Mouse (Mus musculus): ENCODE measurements around the gene Ppm1f. TPM values are rescaled to one million over a fixed set of nuclear protein-coding genes. Genes with fewer than 3 reads are reported as not detected.
"Not testable (repeated sequence)": the region's sequence is repeated elsewhere in the genome, so short reads cannot be mapped to it uniquely, and the experiment has no call there.

The Ppm1f gene
- polyA plus RNA-seq, 1 experiment from 2014 or later: 25.6 TPM

DNA sequence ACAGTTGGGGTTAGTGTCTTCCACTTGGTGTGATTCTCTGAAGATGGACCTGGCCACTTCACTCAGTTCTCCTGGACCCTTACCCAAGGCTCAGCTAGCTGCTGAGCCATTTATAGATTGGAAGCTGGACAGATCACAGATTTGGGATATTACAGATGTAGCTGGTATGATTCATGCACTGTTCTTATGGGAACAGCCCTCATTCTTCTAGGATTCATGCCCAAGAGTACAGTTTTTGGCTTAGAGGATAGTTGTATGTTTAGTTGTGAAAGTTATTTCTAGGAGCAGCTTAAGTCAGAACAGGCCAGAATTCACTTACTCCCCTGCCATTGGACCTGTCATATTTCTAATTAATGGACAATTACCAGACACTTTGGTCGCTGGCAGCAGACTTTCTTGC lies 17.2 kb downstream of the Ppm1f start:
- H3K9ac ChIP-seq (replicated peaks): no peak overlapping the region

DNA sequence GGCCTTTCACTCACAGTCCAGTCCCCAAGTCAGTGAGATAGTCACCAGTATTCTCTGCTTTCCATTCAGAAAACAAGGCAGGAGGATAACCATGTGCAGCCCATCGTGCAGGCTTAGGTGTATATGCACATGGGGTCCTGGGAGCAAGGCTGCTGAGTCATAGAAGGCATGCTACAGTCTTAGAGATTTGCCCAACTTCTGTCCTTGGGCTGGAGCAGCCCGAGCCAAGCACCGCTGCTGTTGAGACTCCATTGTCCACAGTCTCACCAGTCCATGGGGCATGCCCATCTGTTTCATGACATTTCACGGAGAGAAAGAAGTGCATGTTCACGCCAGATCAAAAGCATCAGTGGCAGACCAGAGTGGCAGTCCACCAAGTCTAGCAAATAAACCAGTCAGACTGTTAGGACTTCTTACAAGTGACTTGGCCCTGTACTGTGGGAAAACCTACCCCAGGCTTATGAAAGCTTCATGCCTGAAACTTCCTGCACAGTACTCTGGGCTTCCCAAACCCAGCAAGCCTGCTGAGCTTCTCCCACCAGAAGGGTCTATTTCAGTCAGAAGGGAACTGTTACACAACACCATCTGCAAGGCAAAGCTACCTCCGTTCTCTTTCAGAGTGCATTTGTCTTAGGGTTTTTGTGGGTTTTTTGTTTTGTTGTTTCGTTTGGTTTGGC lies 22.3 kb downstream of the Ppm1f start:
- H3K9me3 ChIP-seq (replicated peaks): no peaks in the 10 kb centered on the region
- H3K27me3 ChIP-seq (replicated peaks): no peaks in the 10 kb centered on the region
- no peak overlapping the region for H3K27ac ChIP-seq (replicated peaks)
- H3K9ac ChIP-seq (replicated peaks): no peak overlapping the region
- WGBS: 92% methylated on average over 7 of the region's 7 CpGs
- ATAC-seq (ENCODE audit: low FRiP score): no peak
- peaks cover 94% of the 10 kb centered on the region for H3K36me3 ChIP-seq
- no peak overlapping the region for H3K4me3 ChIP-seq (replicated peaks)
- H3K4me2 ChIP-seq: no peak overlapping the region
- H3K4me1 ChIP-seq: no peaks in the 10 kb centered on the region

More for the DNA sequence above, 17.2 kb downstream of the Ppm1f start:
- no peak overlapping the region for H3K4me3 ChIP-seq (replicated peaks)
- WGBS: 83% methylated on average over 1 of the region's 1 CpGs
- no peak overlapping the region for H3K4me2 ChIP-seq
- H3K27ac ChIP-seq (replicated peaks): no peak overlapping the region
- H3K4me1 ChIP-seq: peaks cover 7% of the 10 kb centered on the region; the same call in 1 of the 2 replicates
- no peaks in the 10 kb centered on the region for H3K27me3 ChIP-seq (replicated peaks)
- H3K9me3 ChIP-seq (replicated peaks): no peaks in the 10 kb centered on the region
- peaks cover 95% of the 10 kb centered on the region for H3K36me3 ChIP-seq
- no peak for ATAC-seq (ENCODE audit: low FRiP score)

- no peak overlapping the region for H3K27ac ChIP-seq (replicated peaks)
- WGBS: 73% methylated on average over 3 of the region's 3 CpGs
- H3K4me3 ChIP-seq (replicated peaks): no peak overlapping the region
- ATAC-seq (ENCODE audit: low FRiP score): no peak
- no peaks in the 10 kb centered on the region for H3K4me1 ChIP-seq
- H3K9me3 ChIP-seq (replicated peaks): no peaks in the 10 kb centered on the region
- H3K4me2 ChIP-seq: no peak overlapping the region
- no peaks in the 10 kb centered on the region for H3K27me3 ChIP-seq (replicated peaks)
- H3K36me3 ChIP-seq: peaks cover 81% of the 10 kb centered on the region
- no peak overlapping the region for H3K9ac ChIP-seq (replicated peaks)
Observed at GRCm38 (mm10) chr16:16921021-16921435, 24.8 kb downstream of the Ppm1f start.

GRCm38 (mm10) chr16:16924481-16924880 lies 28.2 kb downstream of the Ppm1f start:
- H3K9me3 ChIP-seq (replicated peaks): no peaks in the 10 kb centered on the region
- no peak overlapping the region for H3K27ac ChIP-seq (replicated peaks)
- WGBS: 95% methylated on average over 3 of the region's 3 CpGs
- H3K4me3 ChIP-seq (replicated peaks): no peak overlapping the region
- peaks cover 56% of the 10 kb centered on the region for H3K36me3 ChIP-seq
- H3K4me1 ChIP-seq: no peaks in the 10 kb centered on the region; the same call in 1 of the 2 replicates
- ATAC-seq (ENCODE audit: low FRiP score): no peak
- H3K9ac ChIP-seq (replicated peaks): no peak overlapping the region
- no peak overlapping the region for H3K4me2 ChIP-seq
- H3K27me3 ChIP-seq (replicated peaks): no peaks in the 10 kb centered on the region

GRCm38 (mm10) chr16:16926536-16926935 lies 30.3 kb downstream of the Ppm1f start:
- no peak overlapping the region for H3K9ac ChIP-seq (replicated peaks)
- H3K4me2 ChIP-seq: no peak overlapping the region
- 55% methylated on average over 5 of the region's 5 CpGs for WGBS
- no peak overlapping the region for H3K27ac ChIP-seq (replicated peaks)
- no peaks in the 10 kb centered on the region; the same call in 1 of the 2 replicates for H3K4me1 ChIP-seq
- no peaks in the 10 kb centered on the region for H3K9me3 ChIP-seq (replicated peaks)
- H3K4me3 ChIP-seq (replicated peaks): no peak overlapping the region
- H3K36me3 ChIP-seq: peaks cover 37% of the 10 kb centered on the region
- no peaks in the 10 kb centered on the region for H3K27me3 ChIP-seq (replicated peaks)
- no peak for ATAC-seq (ENCODE audit: low FRiP score)

DNA sequence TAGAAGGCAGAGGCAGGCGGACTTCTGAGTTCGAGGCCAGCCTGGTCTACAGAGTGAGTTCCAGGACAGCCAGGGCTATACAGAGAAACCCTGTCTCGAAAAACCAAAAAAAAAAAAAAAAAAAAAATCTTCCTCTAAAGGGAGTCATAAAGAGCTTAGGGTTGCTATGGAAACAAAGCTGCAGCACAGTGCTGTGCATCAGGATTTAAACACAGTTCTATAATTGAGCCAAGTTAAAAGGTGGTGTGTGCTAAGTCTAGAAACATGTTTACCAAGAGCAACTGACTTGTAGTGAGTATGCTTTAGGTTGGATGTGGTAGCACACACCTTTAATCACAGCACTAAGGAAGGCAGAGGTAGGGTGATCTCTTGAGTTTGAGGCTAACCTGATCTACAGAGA lies 32.6 kb downstream of the Ppm1f start:
- not testable (repeated sequence) for H3K9ac ChIP-seq (replicated peaks); H3K4me3 ChIP-seq (replicated peaks); H3K4me2 ChIP-seq; H3K27me3 ChIP-seq (replicated peaks); H3K9me3 ChIP-seq (replicated peaks); H3K27ac ChIP-seq (replicated peaks); H3K4me1 ChIP-seq
- peak; percentile 68 for ATAC-seq (ENCODE audit: low FRiP score)
- 66% methylated on average over 3 of the region's 3 CpGs for WGBS
- H3K36me3 ChIP-seq: peaks cover 16% of the 10 kb centered on the region

DNA sequence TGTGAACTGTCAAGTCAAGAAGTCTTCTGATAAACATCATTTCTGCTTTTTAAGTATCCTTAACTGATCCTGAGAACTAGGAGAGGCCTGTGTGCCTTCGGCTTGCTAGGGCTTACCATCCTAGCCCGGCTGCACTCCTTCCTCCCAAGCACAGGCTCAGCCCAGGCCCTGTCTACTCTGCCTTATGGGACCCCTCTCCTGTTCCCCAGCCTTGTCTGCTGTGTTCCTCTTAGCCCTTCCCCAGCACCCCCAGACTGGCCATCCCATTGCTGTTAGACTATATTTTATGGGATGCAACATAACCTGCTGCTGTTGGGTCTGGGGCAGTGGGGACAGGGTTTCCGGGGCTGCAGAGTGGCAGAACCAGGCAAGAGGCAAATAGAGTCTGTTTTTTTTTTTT lies 34.1 kb downstream of the Ppm1f start:
- Histone ChIP-seq H3K4me1 (no peaks in the 10 kb centered on the region; the same call in 1 of the 2 replicates), H3K4me3 (replicated peaks) (no peak overlapping the region), H3K27me3 (replicated peaks) (no peaks in the 10 kb centered on the region), H3K9ac (replicated peaks) (no peak overlapping the region), H3K9me3 (replicated peaks) (no peaks in the 10 kb centered on the region), H3K27ac (replicated peaks) (no peak overlapping the region), H3K4me2 (no peak overlapping the region), H3K36me3 (0 out of 2 replicates have a peak, but pooled peaks cover 8% of the 10 kb centered on the region)
- no peak for ATAC-seq (ENCODE audit: low FRiP score)
- 96% methylated on average over 3 of the region's 3 CpGs for WGBS

GRCm38 (mm10) chr16:16930810-16931296 lies 34.6 kb downstream of the Ppm1f start:
- H3K9ac ChIP-seq (replicated peaks): no peak overlapping the region
- H3K4me1 ChIP-seq: no peaks in the 10 kb centered on the region; the same call in 1 of the 2 replicates
- no peaks in the 10 kb centered on the region for H3K9me3 ChIP-seq (replicated peaks)
- 62% methylated on average over 5 of the region's 5 CpGs for WGBS
- H3K27ac ChIP-seq (replicated peaks): 0 out of 2 replicates have a peak overlapping the region, but pooled peaks have one; percentile 13
- no peaks in the 10 kb centered on the region for H3K27me3 ChIP-seq (replicated peaks)
- H3K36me3 ChIP-seq: 0 out of 2 replicates have a peak, but pooled peaks cover 8% of the 10 kb centered on the region
- ATAC-seq (ENCODE audit: low FRiP score): no peak
- no peak overlapping the region for H3K4me2 ChIP-seq
- H3K4me3 ChIP-seq (replicated peaks): no peak overlapping the region

GRCm38 (mm10) chr16:16939543-16939942 lies 43.3 kb downstream of the Ppm1f start:
- H3K36me3 ChIP-seq: no peaks in the 10 kb centered on the region
- 96% methylated on average over 9 of the region's 9 CpGs for WGBS
- H3K9me3 ChIP-seq (replicated peaks): no peaks in the 10 kb centered on the region
- H3K27ac ChIP-seq (replicated peaks): no peak overlapping the region
- H3K4me1 ChIP-seq: no peaks in the 10 kb centered on the region
- no peak for ATAC-seq (ENCODE audit: low FRiP score)
- H3K4me2 ChIP-seq: no peak overlapping the region
- no peak overlapping the region for H3K4me3 ChIP-seq (replicated peaks)
- no peak overlapping the region for H3K9ac ChIP-seq (replicated peaks)
- no peaks in the 10 kb centered on the region for H3K27me3 ChIP-seq (replicated peaks)

GRCm38 (mm10) chr16:16941078-16941477 lies 44.8 kb downstream of the Ppm1f start:
- Histone ChIP-seq H3K9ac (replicated peaks) (no peak overlapping the region), H3K36me3 (no peaks in the 10 kb centered on the region), H3K9me3 (replicated peaks) (no peaks in the 10 kb centered on the region), H3K27ac (replicated peaks) (no peak overlapping the region), H3K4me1 (no peaks in the 10 kb centered on the region), H3K4me3 (replicated peaks) (no peak overlapping the region), H3K27me3 (replicated peaks) (no peaks in the 10 kb centered on the region), H3K4me2 (no peak overlapping the region)
- no peak for ATAC-seq (ENCODE audit: low FRiP score)
- WGBS: 87% methylated on average over 2 of the region's 2 CpGs

DNA sequence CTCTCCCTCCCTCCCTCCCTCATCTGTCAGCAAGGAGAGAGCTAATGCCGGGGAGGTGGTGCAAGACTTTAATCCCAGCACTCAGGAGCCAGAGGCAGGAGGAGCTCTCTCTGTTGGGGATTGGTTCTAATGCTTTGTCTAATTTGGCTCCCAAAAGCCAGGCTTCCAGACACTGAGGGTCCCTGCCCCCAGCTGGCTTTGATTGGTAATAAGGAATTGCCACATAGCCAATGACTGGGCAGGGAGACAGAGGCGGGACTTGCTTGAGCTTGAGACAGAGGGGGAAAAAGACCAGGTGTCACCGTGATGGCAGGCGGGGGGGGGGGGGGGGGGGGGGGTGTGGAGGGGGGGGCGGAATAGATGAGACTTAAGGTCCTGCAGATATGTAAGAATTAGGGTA lies 62.3 kb downstream of the Ppm1f start:
- no peak overlapping the region for H3K9ac ChIP-seq (replicated peaks)

GRCm38 (mm10) chr16:16959907-16960306 lies 63.6 kb downstream of the Ppm1f start:
- Histone ChIP-seq H3K36me3 (no peaks in the 10 kb centered on the region), H3K4me2 (no peak overlapping the region), H3K27ac (replicated peaks) (no peak overlapping the region), H3K9ac (replicated peaks) (no peak overlapping the region), H3K4me3 (replicated peaks) (no peak overlapping the region), H3K4me1 (no peaks in the 10 kb centered on the region), H3K9me3 (replicated peaks) (no peaks in the 10 kb centered on the region), H3K27me3 (replicated peaks) (no peaks in the 10 kb centered on the region)
- WGBS: 86% methylated on average over 6 of the region's 6 CpGs
- no peak for ATAC-seq (ENCODE audit: low FRiP score)

More for the DNA sequence above, 62.3 kb downstream of the Ppm1f start:
- WGBS: 27% methylated on average over 2 of the region's 5 CpGs
- no peak overlapping the region for H3K4me3 ChIP-seq (replicated peaks)
- no peaks in the 10 kb centered on the region for H3K36me3 ChIP-seq
- no peaks in the 10 kb centered on the region for H3K9me3 ChIP-seq (replicated peaks)
- H3K27ac ChIP-seq (replicated peaks): no peak overlapping the region
- no peak overlapping the region for H3K4me2 ChIP-seq
- no peak for ATAC-seq (ENCODE audit: low FRiP score)
- no peaks in the 10 kb centered on the region for H3K27me3 ChIP-seq (replicated peaks)
- no peaks in the 10 kb centered on the region for H3K4me1 ChIP-seq
